Mouse (Mus musculus) forebrain, postnatal 0 days (tissue): ENCODE results near the gene Plekhm2. TPM values are rescaled to one million over a fixed set of nuclear protein-coding genes. Genes with fewer than 3 reads are reported as not detected.

Source experiments
- ATAC-seq: fragments of 200-750 bp; cut with Nextera tagmentation; 2 replicates; pipeline ENCODE4 v1.8.0; 2017; ENCODE audit warnings: mild to moderate bottlenecking, moderate library complexity
- DNase-seq: peaks from one replicate; pipeline ENCODE4 v3.0.0-alpha.2; 2015
- H3K27ac ChIP-seq: fragments of 300-500 bp; sonication (generic); 2 replicates; pipeline ENCODE4 v1.5.1; 2014; ENCODE audit warnings: low read depth, mild to moderate bottlenecking, antibody characterized with exemption, low read length, moderate library complexity, mixed read lengths
- H3K27me3 ChIP-seq: fragments of 300-500 bp; sonication (generic); 2 replicates; pipeline ENCODE4 v1.6.1; 2014; ENCODE audit warnings: mild to moderate bottlenecking, low read length, mixed read lengths; ENCODE audit not compliant: insufficient read depth
- H3K36me3 ChIP-seq: fragments of 300-500 bp; sonication (generic); 2 replicates; pipeline ENCODE4 v1.6.1; 2014; ENCODE audit warnings: mild to moderate bottlenecking, moderate library complexity; ENCODE audit not compliant: insufficient read depth
- H3K4me1 ChIP-seq: fragments of 300-500 bp; sonication (generic); 2 replicates; pipeline ENCODE4 v1.6.1; 2014; ENCODE audit warnings: antibody characterized with exemption; ENCODE audit not compliant: insufficient read depth
- H3K4me2 ChIP-seq: fragments of 300-500 bp; sonication (generic); 2 replicates; pipeline ENCODE4 v1.6.1; 2014; ENCODE audit warnings: low read depth, mild to moderate bottlenecking, moderate library complexity
- H3K4me3 ChIP-seq: fragments of 300-500 bp; sonication (generic); 2 replicates; pipeline ENCODE4 v1.5.1; 2014; ENCODE audit warnings: low read depth, low read length, mixed read lengths
- H3K9ac ChIP-seq: fragments of 300-500 bp; sonication (generic); 2 replicates; pipeline ENCODE4 v1.6.1; 2014; ENCODE audit warnings: mild to moderate bottlenecking
- H3K9me3 ChIP-seq: fragments of 300-500 bp; sonication (generic); 2 replicates; pipeline ENCODE4 v1.6.1; 2016; ENCODE audit warnings: low read length
- CTCF ChIP-seq: sonication (generic); IDR thresholded peaks from 2 replicates; pipeline ENCODE4 v1.5.1; 2016; ENCODE audit warnings: antibody characterized with exemption, control low read depth, low read depth
- WGBS: fragments of 180-500 bp; shearing (Covaris S2); extraction: QIAGEN DNeasy Blood & Tissue Kit; methylation state at CpG from one replicate; pipeline ENCODE4 v1.1.7; 2014; 5-methylcytosine and 5-hydroxymethylcytosine counted together
- polyA plus RNA-seq: library from polyadenylated mRNA; unstranded; fragments of >200 nt; fragmentation: Nextera tagmentation; extraction: Ambion mirVana; gene quantifications from 2 replicates; pipeline ENCODE4 v1.2.1, GENCODE M21; 2015
- total RNA-seq: library from RNA; depleted of rRNA; stranded (reverse); fragments of >200 nt; gene quantifications from 2 replicates; pipeline ENCODE4 v1.2.3, GENCODE M21; 2014

The Plekhm2 gene
- total and polyA plus RNA-seq, 2 experiments from 2014 or later: 5.6 to 33.7 TPM

GRCm38 (mm10) chr4:141632111-141632873 is 32.4 kb downstream of the Plekhm2 start:
- Histone ChIP-seq H3K9me3 (no peaks in the 10 kb centered on the region), H3K4me3 (no peak overlapping the region), H3K9ac (no peak overlapping the region), H3K27ac (no peak overlapping the region), H3K27me3 (no peaks in the 10 kb centered on the region), H3K36me3 (peaks cover 85% of the 10 kb centered on the region), H3K4me2 (no peak overlapping the region), H3K4me1 (no peaks in the 10 kb centered on the region)
- TF ChIP-seq CTCF: no peak
- WGBS: 90% methylated on average over 21 of the region's 21 CpGs
- DNase-seq: no peak
- no peak for ATAC-seq

- Histone ChIP-seq H3K36me3 (peaks cover 82% of the 10 kb centered on the region), H3K27ac (no peak overlapping the region), H3K4me1 (no peaks in the 10 kb centered on the region), H3K4me3 (no peak overlapping the region), H3K9ac (no peak overlapping the region), H3K9me3 (no peaks in the 10 kb centered on the region), H3K4me2 (no peak overlapping the region), H3K27me3 (no peaks in the 10 kb centered on the region)
- TF ChIP-seq CTCF: no peak
- DNase-seq (no peak), ATAC-seq (no peak)
- 98% methylated on average over 20 of the region's 20 CpGs for WGBS
These were observed 33.4 kb downstream of the Plekhm2 start for GRCm38 (mm10) chr4:141631250-141631649.

- Histone ChIP-seq H3K27ac (no peak overlapping the region), H3K9me3 (no peaks in the 10 kb centered on the region), H3K36me3 (peaks cover 86% of the 10 kb centered on the region), H3K9ac (no peak overlapping the region), H3K4me1 (no peaks in the 10 kb centered on the region), H3K4me3 (no peak overlapping the region), H3K4me2 (no peak overlapping the region), H3K27me3 (no peaks in the 10 kb centered on the region)
- 97% methylated on average over 11 of the region's 11 CpGs for WGBS
- TF ChIP-seq CTCF: no peak
- DNase-seq: no peak
- ATAC-seq: no peak
These were observed 34.7 kb downstream of the Plekhm2 start for GRCm38 (mm10) chr4:141630021-141630420.

- H3K27me3 ChIP-seq: no peaks in the 10 kb centered on the region
- ATAC-seq: no peak
- H3K9me3 ChIP-seq: no peaks in the 10 kb centered on the region
- no peak overlapping the region for H3K27ac ChIP-seq
- H3K4me3 ChIP-seq: no peak overlapping the region
- peaks cover 80% of the 10 kb centered on the region for H3K36me3 ChIP-seq
- no peak overlapping the region for H3K4me2 ChIP-seq
- 84% methylated on average over 14 of the region's 14 CpGs for WGBS
- no peaks in the 10 kb centered on the region for H3K4me1 ChIP-seq
- TF ChIP-seq CTCF: no peak
- no peak for DNase-seq
- no peak overlapping the region for H3K9ac ChIP-seq
These were observed 36.0 kb downstream of the Plekhm2 start for GRCm38 (mm10) chr4:141628661-141629060.

GRCm38 (mm10) chr4:141627502-141627901 is 37.2 kb downstream of the Plekhm2 start:
- H3K27ac ChIP-seq: no peak overlapping the region
- H3K4me3 ChIP-seq: no peak overlapping the region
- no peaks in the 10 kb centered on the region for H3K4me1 ChIP-seq
- H3K36me3 ChIP-seq: peaks cover 70% of the 10 kb centered on the region
- no peak for DNase-seq
- TF ChIP-seq CTCF: no peak
- H3K27me3 ChIP-seq: no peaks in the 10 kb centered on the region
- WGBS: 94% methylated on average over 5 of the region's 5 CpGs
- H3K4me2 ChIP-seq: no peak overlapping the region
- no peak overlapping the region for H3K9ac ChIP-seq
- H3K9me3 ChIP-seq: no peaks in the 10 kb centered on the region
- ATAC-seq: no peak

GRCm38 (mm10) chr4:141625774-141626550 is 38.7 kb downstream of the Plekhm2 start:
- H3K4me1 ChIP-seq: no peaks in the 10 kb centered on the region

More at GRCm38 (mm10) chr4:141625774-141626550, 38.7 kb downstream of the Plekhm2 start:
- H3K27ac ChIP-seq: no peak overlapping the region
- H3K4me3 ChIP-seq: no peak overlapping the region
- no peaks in the 10 kb centered on the region for H3K9me3 ChIP-seq
- DNase-seq (no peak), ATAC-seq (no peak)
- H3K4me2 ChIP-seq: no peak overlapping the region
- H3K9ac ChIP-seq: no peak overlapping the region
- no peaks in the 10 kb centered on the region for H3K27me3 ChIP-seq
- 92% methylated on average over 16 of the region's 16 CpGs for WGBS
- H3K36me3 ChIP-seq: peaks cover 55% of the 10 kb centered on the region
- no peak for TF ChIP-seq CTCF
